Mouse (Mus musculus) left cerebral cortex, postnatal 36 days (tissue): ENCODE measurements around the gene Cep41. TPM values are rescaled to one million over a fixed set of nuclear protein-coding genes. Genes with fewer than 3 reads are reported as not detected.

Experiments
- DNase-seq, 2 experiments: peaks; one replicate each; pipeline ENCODE4 v3.0.0; 2021 to 2022; ENCODE audit warnings: low spot score in 2 of 2, mixed read lengths in 1 of 2
- intact Hi-C: fragments of 180-260 bp; cut with DNase I; formaldehyde crosslinking; loops from one replicate; pipeline ENCODE4 v1.15.1; 2025
- total RNA-seq, 2 experiments: library from RNA; stranded (reverse); gene quantifications; 2 replicates each; pipeline ENCODE4 v1.2.3; 2021

Cep41 gene
- total RNA-seq, 2 experiments from 2014 or later: 7.1 to 9.0 TPM

- no peak for DNase-seq
- intact Hi-C loops: no loop called here
Observed at GRCm38 (mm10) chr6:30643694-30644460, 49.7 kb downstream of the Cep41 start.

- no peak for DNase-seq
- intact Hi-C loops: no loop called here
Observed at GRCm38 (mm10) chr6:30638674-30639268, 54.8 kb downstream of the Cep41 start, which contains the start of gene Cpa1. Gene Cpa1 (plus strand): TSS chr6:30639218.

GRCm38 (mm10) chr6:30636186-30636842 lies 57.2 kb downstream of the Cep41 start:
- DNase-seq: no peak
- intact Hi-C loops: no loop called here

- intact Hi-C loops: no loop called here
- DNase-seq: no peak
Observed at GRCm38 (mm10) chr6:30635361-30635862, 58.1 kb downstream of the Cep41 start.

- DNase-seq: no peak
- intact Hi-C loops: no loop called here
Observed at GRCm38 (mm10) chr6:30629989-30630388, 63.6 kb downstream of the Cep41 start.

GRCm38 (mm10) chr6:30628152-30628551 lies 65.4 kb downstream of the Cep41 start:
- DNase-seq: no peak
- intact Hi-C loops: no loop called here

- intact Hi-C loops: no loop called here
- no peak for DNase-seq
Observed at GRCm38 (mm10) chr6:30624763-30625162, 68.8 kb downstream of the Cep41 start.

GRCm38 (mm10) chr6:30621986-30622389 lies 71.6 kb downstream of the Cep41 start:
- intact Hi-C loops: no loop called here

GRCm38 (mm10) chr6:30620994-30621393 lies 72.6 kb downstream of the Cep41 start:
- no peak for DNase-seq
- intact Hi-C loops: no loop called here

More at GRCm38 (mm10) chr6:30621986-30622389, 71.6 kb downstream of the Cep41 start:
- DNase-seq: no peak

GRCm38 (mm10) chr6:30620591-30620990 lies 73.0 kb downstream of the Cep41 start:
- intact Hi-C loops: no loop called here
- no peak for DNase-seq

- DNase-seq: no peak
- intact Hi-C loops: no loop called here
Observed at GRCm38 (mm10) chr6:30619606-30620005, 73.9 kb downstream of the Cep41 start.

- intact Hi-C loops: loop anchor here (1.0 kb wide), 1 partner anchor 46 kb away; no protein-coding TSS in a partner anchor
- DNase-seq: no peak
Observed at GRCm38 (mm10) chr6:30618735-30619134, 74.8 kb downstream of the Cep41 start.

GRCm38 (mm10) chr6:30617959-30618590 lies 75.5 kb downstream of the Cep41 start:
- intact Hi-C loops: loop anchor here (1.0 kb wide), 2 partner anchors 46 to 67 kb away; no protein-coding TSS in a partner anchor
- peak; percentile 50 to 63 for DNase-seq

- intact Hi-C loops: loop anchor here (1.0 kb wide), 1 partner anchor 66 kb away; no protein-coding TSS in a partner anchor
- no peak for DNase-seq
Observed at GRCm38 (mm10) chr6:30617020-30617958, 76.3 kb downstream of the Cep41 start.

- DNase-seq: no peak
Observed at GRCm38 (mm10) chr6:30616491-30616941, 77.0 kb downstream of the Cep41 start.

GRCm38 (mm10) chr6:30615741-30616140 lies 77.8 kb downstream of the Cep41 start:
- DNase-seq: no peak
- intact Hi-C loops: no loop called here

More at GRCm38 (mm10) chr6:30616491-30616941, 77.0 kb downstream of the Cep41 start:
- intact Hi-C loops: no loop called here

- no peak for DNase-seq
- intact Hi-C loops: no loop called here
Observed at GRCm38 (mm10) chr6:30614251-30614650, 79.3 kb downstream of the Cep41 start.

- DNase-seq: no peak
- intact Hi-C loops: no loop called here
Observed at GRCm38 (mm10) chr6:30611212-30611611, 82.3 kb downstream of the Cep41 start.

- intact Hi-C loops: no loop called here
- no peak for DNase-seq
Observed at GRCm38 (mm10) chr6:30610710-30611109, 82.8 kb downstream of the Cep41 start, which contains the start of gene Cpa5. Gene Cpa5 (plus strand): TSS chr6:30611010.
